Mouse (Mus musculus) limb, embryonic 15.5 days (tissue): ENCODE measurements around the gene Tll2. TPM values are rescaled to one million over a fixed set of nuclear protein-coding genes. Genes with fewer than 3 reads are reported as not detected.
A peak's percentile ranks its signal among the peaks of the same experiment; 100 is the strongest.

Experiments
- ATAC-seq: fragments of 200-750 bp; cut with Nextera tagmentation; 2 replicates; pipeline ENCODE4 v1.8.0; 2017; ENCODE audit warnings: low read depth, moderate TSS enrichment; ENCODE audit not compliant: insufficient number of reproducible peaks, low FRiP score, low TSS enrichment
- H3K27ac ChIP-seq: fragments of 300-500 bp; sonication (generic); 2 replicates; pipeline ENCODE4 v1.5.1; 2015; ENCODE audit warnings: moderate library complexity, mild to moderate bottlenecking, inconsistent platforms
- H3K27me3 ChIP-seq: fragments of 300-500 bp; sonication (generic); 2 replicates; pipeline ENCODE4 v1.6.1; 2015; ENCODE audit warnings: inconsistent platforms
- H3K36me3 ChIP-seq: fragments of 300-500 bp; sonication (generic); 2 replicates; pipeline ENCODE4 v1.6.1; 2015; ENCODE audit warnings: inconsistent platforms
- H3K4me1 ChIP-seq: fragments of 300-500 bp; sonication (generic); 2 replicates; pipeline ENCODE4 v1.6.1; 2015; ENCODE audit warnings: inconsistent platforms
- H3K4me2 ChIP-seq: fragments of 300-500 bp; sonication (generic); 2 replicates; pipeline ENCODE4 v1.6.1; 2015; ENCODE audit warnings: mild to moderate bottlenecking, inconsistent platforms
- H3K4me3 ChIP-seq: fragments of 300-500 bp; sonication (generic); 2 replicates; pipeline ENCODE4 v1.5.1; 2015; ENCODE audit warnings: mild to moderate bottlenecking, inconsistent platforms
- H3K9ac ChIP-seq: fragments of 300-500 bp; sonication (generic); 2 replicates; pipeline ENCODE4 v1.6.1; 2015; ENCODE audit warnings: inconsistent platforms
- H3K9me3 ChIP-seq: fragments of 300-500 bp; sonication (generic); 2 replicates; pipeline ENCODE4 v1.6.1; 2016; ENCODE audit warnings: inconsistent platforms
- WGBS: fragments of 180-500 bp; shearing (Covaris S2); methylation state at CpG from one replicate; pipeline ENCODE4 v1.1.7; 2015; 5-methylcytosine and 5-hydroxymethylcytosine counted together
- polyA plus RNA-seq: library from polyadenylated mRNA; unstranded; fragments of >200 nt; fragmentation: Nextera tagmentation; extraction: Ambion mirVana; gene quantifications from 2 replicates; pipeline ENCODE4 v1.2.1, GENCODE M21; 2015

The Tll2 gene
- polyA plus RNA-seq, 1 experiment from 2014 or later: 0.52 TPM

- Histone ChIP-seq H3K4me2 (no peak overlapping the region), H3K27ac (no peak overlapping the region), H3K9me3 (no peaks in the 10 kb centered on the region), H3K4me3 (no peak overlapping the region), H3K9ac (no peak overlapping the region), H3K4me1 (peaks cover 24% of the 10 kb centered on the region), H3K27me3 (peaks cover 5% of the 10 kb centered on the region; the same call in 1 of the 2 replicates), H3K36me3 (no peaks in the 10 kb centered on the region)
- 46% methylated on average over 5 of the region's 5 CpGs for WGBS
- ATAC-seq: no peak
Observed at GRCm38 (mm10) chr19:41109991-41110390, 96.6 kb downstream of the Tll2 start.

DNA sequence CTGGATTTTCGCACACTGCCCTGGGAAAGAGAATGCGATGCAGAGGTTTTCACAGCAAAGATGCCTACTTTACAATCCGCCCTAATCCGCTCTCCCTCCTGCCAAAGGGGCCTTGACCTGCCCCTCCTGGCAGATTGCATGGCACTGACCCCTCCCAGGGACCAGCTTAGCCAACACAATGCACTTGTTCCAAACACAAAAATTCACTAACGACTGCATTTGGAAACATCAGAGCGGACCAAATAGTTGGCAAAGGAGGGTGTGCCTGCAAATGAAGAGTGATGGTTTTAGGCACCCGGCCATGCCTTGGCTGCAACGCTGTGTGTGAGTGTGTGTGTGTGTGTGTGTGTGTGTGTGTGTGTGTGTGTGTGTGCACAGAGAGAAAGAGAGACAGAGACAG is 97.1 kb downstream of the Tll2 start:
- WGBS: 51% methylated on average over 8 of the region's 8 CpGs
- H3K4me1 ChIP-seq: peaks cover 20% of the 10 kb centered on the region
- H3K27me3 ChIP-seq: peaks cover 5% of the 10 kb centered on the region; the same call in 1 of the 2 replicates
- no peak overlapping the region for H3K27ac ChIP-seq
- no peaks in the 10 kb centered on the region for H3K9me3 ChIP-seq
- H3K9ac ChIP-seq: no peak overlapping the region
- ATAC-seq: no peak
- no peak overlapping the region for H3K4me3 ChIP-seq
- H3K36me3 ChIP-seq: no peaks in the 10 kb centered on the region
- no peak overlapping the region for H3K4me2 ChIP-seq

DNA sequence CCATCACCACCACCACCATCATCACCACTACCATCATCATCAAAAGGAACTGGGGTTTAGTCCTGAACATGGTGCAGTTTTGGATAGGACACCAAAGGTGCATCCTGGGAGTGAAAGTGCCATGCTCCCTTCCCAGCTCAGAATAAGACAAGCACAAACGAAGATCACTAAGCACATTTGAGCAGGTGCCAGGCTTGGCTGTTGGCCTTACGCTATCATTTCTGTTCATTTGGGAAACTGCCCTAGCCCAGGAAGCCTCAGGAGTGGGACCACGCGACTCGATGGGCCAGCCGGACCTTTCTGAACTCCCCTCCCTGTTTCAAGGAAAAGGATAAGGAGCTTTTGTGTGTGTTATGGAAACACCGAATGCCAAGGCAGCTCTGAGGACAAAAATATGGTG is 98.0 kb downstream of the Tll2 start:
- H3K4me3 ChIP-seq: no peak overlapping the region
- H3K9ac ChIP-seq: no peak overlapping the region
- no peak overlapping the region for H3K27ac ChIP-seq
- no peak for ATAC-seq
- H3K36me3 ChIP-seq: no peaks in the 10 kb centered on the region
- 79% methylated on average over 7 of the region's 7 CpGs for WGBS
- peaks cover 5% of the 10 kb centered on the region; the same call in 1 of the 2 replicates for H3K27me3 ChIP-seq
- H3K4me2 ChIP-seq: no peak overlapping the region
- H3K9me3 ChIP-seq: no peaks in the 10 kb centered on the region
- H3K4me1 ChIP-seq: peaks cover 20% of the 10 kb centered on the region

GRCm38 (mm10) chr19:41107530-41107929 is 99.1 kb downstream of the Tll2 start:
- WGBS: 31% methylated on average over 8 of the region's 8 CpGs
- Histone ChIP-seq H3K36me3 (no peaks in the 10 kb centered on the region), H3K27me3 (peaks cover 5% of the 10 kb centered on the region; the same call in 1 of the 2 replicates), H3K4me1 (peaks cover 17% of the 10 kb centered on the region), H3K4me3 (no peak overlapping the region), H3K9me3 (no peaks in the 10 kb centered on the region), H3K27ac (no peak overlapping the region), H3K9ac (no peak overlapping the region), H3K4me2 (no peak overlapping the region)
- ATAC-seq: no peak

DNA sequence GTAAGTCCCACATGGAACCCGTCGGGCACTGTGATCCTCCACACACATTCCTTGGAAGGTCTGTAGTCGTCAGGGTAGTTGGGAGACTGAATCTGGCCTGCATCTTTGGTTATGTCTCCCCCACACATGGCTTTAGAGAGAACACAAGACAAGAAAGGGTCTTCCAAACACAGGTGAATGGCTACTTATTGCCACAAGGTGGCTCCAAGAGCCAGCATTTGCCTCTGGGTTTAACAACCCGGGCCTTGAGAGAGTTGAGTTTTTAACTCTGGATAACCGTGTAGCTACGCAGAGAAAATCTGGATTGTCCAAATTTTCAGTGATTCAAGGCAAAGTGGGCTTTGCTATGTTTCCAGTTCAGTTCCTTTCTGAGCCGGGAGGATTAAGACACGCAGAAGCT is 101.7 kb downstream of the Tll2 start:
- ATAC-seq: no peak
- Histone ChIP-seq H3K9ac (no peak overlapping the region), H3K9me3 (no peaks in the 10 kb centered on the region), H3K4me1 (peaks cover 16% of the 10 kb centered on the region), H3K4me2 (no peak overlapping the region), H3K27me3 (no peaks in the 10 kb centered on the region), H3K27ac (no peak overlapping the region), H3K4me3 (no peak overlapping the region), H3K36me3 (no peaks in the 10 kb centered on the region)
- 39% methylated on average over 8 of the region's 8 CpGs for WGBS

GRCm38 (mm10) chr19:41101390-41101789 is 105.2 kb downstream of the Tll2 start:
- 71% methylated on average over 8 of the region's 8 CpGs for WGBS
- H3K9ac ChIP-seq: no peak overlapping the region
- H3K4me2 ChIP-seq: no peak overlapping the region
- no peaks in the 10 kb centered on the region for H3K27me3 ChIP-seq
- ATAC-seq: peak; percentile 62; the same call in 1 of the 2 replicates
- H3K27ac ChIP-seq: no peak overlapping the region
- H3K4me1 ChIP-seq: no peaks in the 10 kb centered on the region
- H3K36me3 ChIP-seq: no peaks in the 10 kb centered on the region
- no peaks in the 10 kb centered on the region for H3K9me3 ChIP-seq
- no peak overlapping the region for H3K4me3 ChIP-seq

DNA sequence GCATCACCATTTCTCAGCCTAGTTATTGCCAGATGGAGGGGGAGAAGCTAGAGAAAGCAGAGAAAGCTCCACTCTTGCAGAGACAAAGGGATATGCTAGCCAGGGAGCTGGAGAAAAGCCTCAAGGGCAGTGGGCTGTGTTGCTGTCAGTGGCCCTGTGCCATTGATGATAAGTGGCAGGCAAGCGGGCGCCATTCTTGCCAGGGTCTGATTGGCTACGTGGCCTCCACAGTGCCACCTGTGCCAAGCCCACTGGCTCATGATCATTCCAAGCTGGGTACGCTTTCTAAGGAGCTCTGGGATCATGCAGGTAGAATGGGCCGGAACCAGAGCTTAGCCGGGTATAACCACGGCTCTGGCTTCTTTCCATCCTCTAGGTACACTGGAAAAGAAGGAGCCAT is 105.8 kb downstream of the Tll2 start:
- H3K36me3 ChIP-seq: no peaks in the 10 kb centered on the region
- ATAC-seq: 0 out of 2 replicates have a peak, but pooled peaks have one; percentile 20
- H3K4me2 ChIP-seq: no peak overlapping the region
- no peak overlapping the region for H3K4me3 ChIP-seq
- WGBS: 89% methylated on average over 7 of the region's 7 CpGs
- H3K27ac ChIP-seq: no peak overlapping the region
- no peak overlapping the region for H3K9ac ChIP-seq
- no peaks in the 10 kb centered on the region for H3K9me3 ChIP-seq
- no peaks in the 10 kb centered on the region for H3K27me3 ChIP-seq
- H3K4me1 ChIP-seq: no peaks in the 10 kb centered on the region

DNA sequence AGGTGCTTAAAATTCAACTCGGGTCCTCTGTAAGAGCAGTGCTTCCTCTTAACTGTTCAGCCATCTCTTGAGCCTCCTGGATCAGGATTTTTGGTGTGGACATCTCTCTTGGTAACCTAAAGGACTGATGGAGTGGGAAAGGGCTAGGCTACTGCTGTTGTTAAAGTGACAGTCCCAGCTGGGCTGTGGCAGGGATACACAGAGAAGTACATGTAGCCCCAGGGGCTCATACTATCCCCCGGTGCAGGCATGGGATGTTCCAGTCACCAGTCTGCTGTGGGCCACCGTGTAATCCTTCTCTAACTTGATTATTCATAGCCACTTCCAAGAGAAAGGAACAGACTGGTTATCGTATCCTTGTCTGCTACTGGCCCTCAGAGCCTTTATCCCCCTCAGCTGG is 109.6 kb downstream of the Tll2 start:
- ATAC-seq: no peak
- no peak overlapping the region for H3K4me3 ChIP-seq
- no peaks in the 10 kb centered on the region for H3K9me3 ChIP-seq
- 64% methylated on average over 4 of the region's 4 CpGs for WGBS
- H3K4me2 ChIP-seq: no peak overlapping the region
- H3K36me3 ChIP-seq: no peaks in the 10 kb centered on the region
- H3K9ac ChIP-seq: no peak overlapping the region
- H3K27ac ChIP-seq: no peak overlapping the region
- H3K4me1 ChIP-seq: no peaks in the 10 kb centered on the region
- H3K27me3 ChIP-seq: no peaks in the 10 kb centered on the region

DNA sequence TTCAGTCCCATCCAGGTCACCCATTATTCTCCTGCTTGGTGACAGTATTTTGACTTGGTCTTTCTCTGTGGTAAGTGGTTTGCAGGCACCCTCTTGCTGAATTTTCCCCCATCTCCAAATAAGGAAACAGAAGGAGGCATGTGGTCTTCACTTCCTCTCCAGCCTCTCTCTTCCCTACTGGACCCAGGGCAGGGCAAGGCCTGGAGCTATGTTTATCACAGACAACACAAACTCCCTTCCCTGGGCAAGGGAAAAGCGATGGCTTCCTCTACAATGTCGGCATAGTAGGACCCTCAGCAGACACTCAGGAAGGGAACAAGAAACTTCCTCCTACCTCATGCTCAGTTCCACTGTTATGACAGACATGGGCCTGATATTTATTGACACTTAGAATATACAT is 114.7 kb downstream of the Tll2 start:
- H3K4me1 ChIP-seq: no peaks in the 10 kb centered on the region
- ATAC-seq: no peak
- no peak overlapping the region for H3K9ac ChIP-seq
- H3K36me3 ChIP-seq: no peaks in the 10 kb centered on the region
- no peaks in the 10 kb centered on the region for H3K9me3 ChIP-seq
- H3K27me3 ChIP-seq: peaks cover 20% of the 10 kb centered on the region
- H3K27ac ChIP-seq: no peak overlapping the region
- H3K4me3 ChIP-seq: no peak overlapping the region
- WGBS: 73% methylated on average over 2 of the region's 2 CpGs
- no peak overlapping the region for H3K4me2 ChIP-seq

DNA sequence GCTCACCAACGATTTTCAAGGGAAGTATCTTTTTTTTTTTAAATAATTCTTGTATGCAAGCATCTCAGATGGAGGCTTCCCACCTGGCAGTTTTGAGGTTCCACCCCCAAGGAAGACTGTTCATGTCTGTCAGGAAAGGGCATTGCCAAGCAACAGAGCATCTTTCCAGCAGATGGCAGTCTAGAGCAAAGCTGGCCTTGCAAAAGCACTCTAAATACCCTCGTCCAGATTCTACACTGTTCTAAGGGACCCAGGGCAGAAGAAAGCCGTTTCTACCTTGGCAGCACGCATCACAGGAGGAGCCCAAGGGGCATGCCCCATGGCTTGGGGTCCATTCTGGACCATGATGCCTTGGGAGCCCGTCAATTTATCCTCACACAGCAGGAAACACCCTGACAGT is 116.8 kb downstream of the Tll2 start:
- 13% methylated on average over 5 of the region's 5 CpGs for WGBS
- no peaks in the 10 kb centered on the region for H3K4me1 ChIP-seq
- H3K4me3 ChIP-seq: no peak overlapping the region
- peaks cover 20% of the 10 kb centered on the region for H3K27me3 ChIP-seq
- H3K27ac ChIP-seq: no peak overlapping the region
- no peaks in the 10 kb centered on the region for H3K36me3 ChIP-seq
- no peak overlapping the region for H3K4me2 ChIP-seq
- H3K9me3 ChIP-seq: no peaks in the 10 kb centered on the region
- ATAC-seq: no peak
- no peak overlapping the region for H3K9ac ChIP-seq

- Histone ChIP-seq H3K27ac (no peak overlapping the region), H3K4me2 (no peak overlapping the region)
- 42% methylated on average over 18 of the region's 18 CpGs for WGBS
Observed at GRCm38 (mm10) chr19:41088491-41088890, 118.1 kb downstream of the Tll2 start.

DNA sequence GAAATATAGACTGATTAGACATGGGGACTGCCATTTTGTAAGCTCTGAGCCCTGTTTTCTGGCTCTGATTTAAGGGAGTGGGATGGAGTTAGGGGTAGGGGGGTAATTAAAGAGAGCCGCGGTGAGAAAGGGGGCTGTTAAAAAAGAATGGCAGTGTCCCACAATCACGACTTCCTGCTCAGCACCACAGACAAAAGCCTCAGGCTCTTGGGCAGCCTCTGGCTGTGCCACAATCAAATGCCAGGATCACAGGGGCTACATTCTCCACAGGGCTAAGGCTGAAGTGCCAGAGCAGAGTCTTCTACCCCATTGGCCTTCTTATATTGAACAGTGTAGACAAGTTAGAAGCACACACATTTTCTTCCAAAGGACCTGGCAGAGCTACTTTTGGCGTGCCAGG is 118.7 kb downstream of the Tll2 start:
- Histone ChIP-seq H3K9me3 (no peaks in the 10 kb centered on the region), H3K9ac (no peak overlapping the region), H3K27me3 (peaks cover 20% of the 10 kb centered on the region), H3K4me1 (no peaks in the 10 kb centered on the region), H3K4me3 (no peak overlapping the region), H3K36me3 (no peaks in the 10 kb centered on the region), H3K4me2 (no peak overlapping the region), H3K27ac (no peak overlapping the region)
- WGBS: 23% methylated on average over 4 of the region's 4 CpGs
- ATAC-seq: no peak

More at GRCm38 (mm10) chr19:41088491-41088890, 118.1 kb downstream of the Tll2 start:
- H3K36me3 ChIP-seq: no peaks in the 10 kb centered on the region
- H3K4me1 ChIP-seq: no peaks in the 10 kb centered on the region
- H3K27me3 ChIP-seq: peaks cover 20% of the 10 kb centered on the region
- H3K9me3 ChIP-seq: no peaks in the 10 kb centered on the region
- no peak overlapping the region for H3K4me3 ChIP-seq
- H3K9ac ChIP-seq: no peak overlapping the region
- no peak for ATAC-seq

GRCm38 (mm10) chr19:41086700-41087099 is 119.9 kb downstream of the Tll2 start:
- Histone ChIP-seq H3K4me2 (no peak overlapping the region), H3K27ac (no peak overlapping the region), H3K36me3 (no peaks in the 10 kb centered on the region), H3K27me3 (peaks cover 20% of the 10 kb centered on the region), H3K4me3 (no peak overlapping the region), H3K9ac (no peak overlapping the region), H3K4me1 (no peaks in the 10 kb centered on the region), H3K9me3 (no peaks in the 10 kb centered on the region)
- peak; percentile 21; the same call in 1 of the 2 replicates for ATAC-seq
- WGBS: 5% methylated on average over 2 of the region's 2 CpGs
